Mouse (Mus musculus) cerebellum, adult 11 months (tissue): ENCODE data around the gene Dip2b.

Experiments used
- DNase-seq: peaks from one replicate; pipeline ENCODE4 v3.0.0; 2022

The Dip2b gene

GRCm38 (mm10) chr15:100052726-100053125 is 14.3 kb downstream of the Dip2b start:
- DNase-seq: no peak

GRCm38 (mm10) chr15:100056397-100056908 is 18.0 kb downstream of the Dip2b start:
- no peak for DNase-seq

- no peak for DNase-seq
Measured at GRCm38 (mm10) chr15:100057698-100058097, 19.2 kb downstream of the Dip2b start.

GRCm38 (mm10) chr15:100058143-100058542 is 19.7 kb downstream of the Dip2b start:
- no peak for DNase-seq

- DNase-seq: no peak
Measured at GRCm38 (mm10) chr15:100058912-100059311, 20.4 kb downstream of the Dip2b start.

DNA sequence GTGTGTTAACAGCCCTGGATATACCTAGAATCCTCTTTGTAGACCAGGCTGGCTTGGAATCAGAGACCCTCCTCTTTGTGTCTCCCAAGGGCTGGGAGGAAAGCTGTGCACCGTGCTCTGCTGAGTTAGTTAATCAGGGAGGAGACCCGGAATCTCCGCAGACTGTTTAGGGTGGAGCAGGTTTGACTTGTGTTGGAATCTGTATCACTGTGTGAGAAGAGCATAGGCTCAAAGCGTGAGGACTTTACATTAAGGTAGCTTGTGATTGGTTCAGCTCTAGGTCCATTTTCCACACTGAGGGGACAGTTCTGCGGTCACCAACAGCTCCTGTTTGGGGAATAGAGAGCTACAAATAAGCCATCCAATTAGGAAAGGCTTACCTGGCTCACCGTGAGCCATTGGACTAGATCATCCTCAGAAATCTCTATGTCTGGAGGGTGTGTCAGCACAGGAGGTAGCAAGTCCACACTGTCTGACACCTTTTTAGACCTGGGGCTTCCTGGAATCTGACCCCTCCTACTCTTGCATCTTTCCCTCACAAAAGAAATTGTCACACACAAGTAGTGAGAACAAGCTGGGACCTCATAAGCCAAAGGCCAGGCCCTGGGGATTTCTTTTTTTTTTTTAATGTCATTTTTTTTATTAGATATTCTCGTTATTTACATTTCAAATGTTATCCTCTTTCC is 21.3 kb downstream of the Dip2b start:
- DNase-seq: no peak

GRCm38 (mm10) chr15:100060513-100061140 is 22.2 kb downstream of the Dip2b start:
- DNase-seq: no peak

DNA sequence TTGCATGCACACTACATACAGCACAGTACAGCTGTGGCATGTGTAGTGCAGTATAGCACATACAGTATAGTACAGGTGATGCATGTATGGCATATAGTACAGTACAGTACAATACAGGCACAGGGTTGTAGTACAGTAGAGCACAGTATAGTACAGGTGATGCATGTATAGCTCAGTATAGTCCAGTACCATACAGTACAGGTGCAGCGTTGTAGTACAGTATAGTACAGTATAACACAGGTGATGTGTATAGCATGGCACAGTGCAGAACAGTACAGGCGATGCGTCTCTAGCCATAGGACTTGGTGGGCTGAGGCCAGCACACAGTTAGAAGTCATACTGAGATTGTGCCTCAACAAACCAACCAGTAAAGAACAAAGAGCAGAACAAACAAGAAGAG is 22.9 kb downstream of the Dip2b start:
- no peak for DNase-seq

GRCm38 (mm10) chr15:100063229-100063773 is 24.8 kb downstream of the Dip2b start:
- no peak for DNase-seq

GRCm38 (mm10) chr15:100066702-100067101 is 28.2 kb downstream of the Dip2b start:
- no peak for DNase-seq

DNA sequence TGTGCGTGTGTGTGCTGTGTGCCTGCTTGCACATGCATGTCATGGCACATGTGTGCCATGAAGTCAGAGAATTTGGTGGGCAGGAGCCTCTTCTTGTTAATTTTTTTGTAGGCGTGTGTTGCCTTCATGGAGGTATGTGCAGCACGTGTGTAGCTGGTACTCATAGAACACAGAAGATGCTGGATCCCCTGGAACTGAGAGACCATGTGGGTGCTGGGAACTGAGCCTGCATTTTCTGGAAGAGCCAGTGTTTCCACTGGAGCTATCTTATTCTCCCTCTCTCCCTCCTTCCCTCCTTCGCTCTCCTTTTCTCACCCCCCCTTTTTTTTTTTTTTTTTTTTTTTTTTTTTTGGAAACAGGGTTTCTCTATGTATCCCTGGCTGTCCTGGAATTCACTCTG is 30.6 kb downstream of the Dip2b start:
- DNase-seq: no peak

GRCm38 (mm10) chr15:100070021-100070420 is 31.6 kb downstream of the Dip2b start:
- no peak for DNase-seq

DNA sequence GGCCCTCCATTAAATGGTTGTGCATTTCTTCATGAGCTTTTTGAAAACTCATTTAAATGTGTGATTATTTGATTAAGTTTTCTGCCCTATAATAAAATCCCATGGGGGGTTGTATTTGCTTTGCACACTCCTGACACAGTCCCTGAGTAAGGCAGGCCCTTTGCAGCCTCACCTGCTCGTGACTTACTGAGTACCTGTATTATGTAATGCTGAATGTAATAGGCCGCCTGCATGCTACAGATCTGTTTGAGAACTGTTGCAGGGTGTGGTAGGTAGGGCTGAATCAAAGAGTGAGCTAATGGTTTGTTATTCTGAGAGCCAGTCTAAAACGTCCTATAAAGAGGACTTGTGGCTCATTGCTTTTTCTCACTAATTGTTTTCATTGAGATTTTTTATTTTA is 33.4 kb downstream of the Dip2b start:
- no peak for DNase-seq

GRCm38 (mm10) chr15:100073696-100074453 is 35.4 kb downstream of the Dip2b start:
- DNase-seq: no peak

GRCm38 (mm10) chr15:100074754-100075153 is 36.3 kb downstream of the Dip2b start:
- DNase-seq: no peak

GRCm38 (mm10) chr15:100076362-100076761 is 37.9 kb downstream of the Dip2b start:
- DNase-seq: no peak

DNA sequence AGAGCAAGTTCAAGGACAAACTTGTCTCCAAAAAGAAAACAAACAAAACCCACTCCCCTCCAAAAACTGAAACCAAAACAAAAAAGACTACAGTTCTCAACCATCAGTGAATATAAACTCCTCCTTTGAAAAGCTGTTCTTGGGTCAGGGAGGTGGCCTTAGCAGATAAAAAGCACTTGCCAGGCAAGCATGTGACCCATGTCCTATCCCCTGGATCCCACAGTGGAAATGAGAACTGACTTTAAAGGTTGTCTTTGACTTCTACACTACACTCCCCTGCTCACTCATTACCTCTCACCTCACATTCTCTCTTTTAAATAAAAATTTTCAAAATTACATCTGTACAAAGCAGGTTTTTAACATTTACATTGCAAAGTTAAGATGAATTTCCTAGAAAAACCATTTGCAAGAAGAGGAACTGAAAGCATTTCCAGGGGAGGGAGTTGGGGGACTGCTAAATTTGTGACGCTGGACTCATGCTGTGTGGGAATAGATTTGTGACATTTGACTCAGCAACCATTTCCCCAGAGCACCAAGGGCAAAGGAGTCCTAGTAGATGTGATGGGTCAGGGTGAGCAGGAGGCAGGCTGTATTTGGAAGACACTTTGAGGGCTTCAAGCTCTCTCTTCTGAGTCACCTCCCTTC is 42.5 kb downstream of the Dip2b start:
- DNase-seq: no peak

- DNase-seq: no peak
Measured at GRCm38 (mm10) chr15:100081478-100081998, 43.1 kb downstream of the Dip2b start.

DNA sequence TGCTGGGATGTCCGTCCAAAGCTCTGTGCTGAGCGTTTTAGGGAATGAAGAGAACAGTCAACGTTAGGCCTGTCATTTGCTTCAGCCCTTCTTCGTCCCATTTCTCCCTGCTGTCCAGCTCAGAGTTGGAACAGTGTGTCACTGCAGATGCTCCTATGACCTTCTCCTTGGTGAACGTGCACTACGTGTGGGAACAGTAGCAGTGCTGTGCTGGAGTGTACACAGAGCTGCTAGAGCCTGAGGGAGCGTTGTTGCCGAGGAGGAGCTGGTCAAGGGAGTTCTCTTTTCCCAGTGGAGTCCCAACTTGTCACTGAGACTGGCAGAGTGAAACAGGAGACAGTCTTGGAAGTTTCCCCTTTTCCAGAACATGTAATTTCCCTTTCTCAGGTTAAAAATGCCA is 43.6 kb downstream of the Dip2b start:
- no peak for DNase-seq

DNA sequence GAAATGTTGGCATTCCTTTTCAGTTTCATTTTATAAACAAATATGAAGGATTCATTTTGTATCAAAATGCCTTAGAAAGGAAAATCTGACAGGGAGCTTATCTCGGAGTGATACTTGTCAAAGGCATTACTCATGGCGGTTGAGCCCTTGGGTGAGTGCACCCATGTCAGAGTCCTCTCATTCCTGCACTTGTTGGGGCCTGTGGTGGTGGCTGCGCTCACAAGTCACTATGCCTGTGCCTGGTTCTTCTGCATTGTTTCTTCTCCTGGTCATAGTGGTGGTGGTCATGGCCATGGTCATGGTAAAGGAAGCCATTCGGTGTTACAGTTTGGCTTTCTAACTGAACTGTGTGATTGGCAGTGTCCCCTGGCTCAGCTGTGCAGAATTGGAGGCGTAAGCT is 44.3 kb downstream of the Dip2b start:
- no peak for DNase-seq

GRCm38 (mm10) chr15:100083882-100084281 is 45.4 kb downstream of the Dip2b start:
- no peak for DNase-seq

GRCm38 (mm10) chr15:100084882-100085281 is 46.4 kb downstream of the Dip2b start:
- DNase-seq: no peak

GRCm38 (mm10) chr15:100088021-100088420 is 49.6 kb downstream of the Dip2b start:
- DNase-seq: no peak
